Mouse (Mus musculus) layer of hippocampus, adult 6 months (tissue): ENCODE results near the gene Hlx. TPM values are rescaled to one million over a fixed set of nuclear protein-coding genes. Genes with fewer than 3 reads are reported as not detected.

ENCODE experiments used
- long read RNA-seq, 2 experiments: library from polyadenylated mRNA; unstranded; transcript quantifications; one replicate each; pipeline ENCODE4 v2.0.0; 2019 to 2020
- polyA plus RNA-seq: library from polyadenylated mRNA; unstranded; fragments of <200 nt; fragmentation: Nextera tagmentation; gene quantifications from 2 replicates; pipeline ENCODE4 v1.2.3, GENCODE M21; 2021

The Hlx gene
- polyA plus RNA-seq, result 0.24 and 0.38 TPM in 2 replicates
- long read RNA-seq, experiment 1, result 0 reads
- long read RNA-seq, experiment 2, partial matches to known transcripts, result 0 of 1 reads
- long read RNA-seq, experiment 2, other reads (novel, unspliced or antisense), result 0 of 1 reads

DNA sequence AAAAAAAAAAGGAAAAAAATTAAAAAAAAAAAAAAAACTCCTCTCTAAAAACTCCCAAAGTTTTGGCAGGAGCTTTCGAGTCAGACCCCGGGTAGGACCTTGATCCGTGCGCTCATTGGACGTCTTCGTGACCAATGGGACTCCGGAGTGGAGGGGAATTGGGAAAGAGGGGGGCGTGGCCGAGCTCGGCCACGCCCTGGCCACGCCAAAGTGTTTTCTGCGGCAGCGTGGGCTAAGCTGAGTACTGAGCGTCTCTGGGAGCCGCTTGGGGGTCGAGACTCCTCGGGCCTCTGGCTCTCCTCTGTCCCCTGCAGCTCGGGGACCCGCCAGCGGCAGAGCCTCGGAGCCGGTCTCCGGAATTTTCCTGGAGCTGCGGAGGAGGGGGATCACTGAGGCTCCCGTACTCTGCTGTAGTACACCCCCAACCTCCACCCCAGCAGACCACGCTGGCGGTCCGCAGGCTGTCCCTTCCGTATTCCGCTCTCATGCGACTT is at the start of gene Hlx:
TSS of gene Hlx (minus strand) at position 64 of the 494 bp plus-strand sequence.

Other genes with a start within 250 kb of the Hlx start
- 0.60 and 0.63 TPM in 2 replicates for gene Marc1, start 78.7 kb upstream of the Hlx start, polyA plus RNA-seq
- 115 and 129 TPM in 2 replicates for gene Marc2, start 113.8 kb upstream of the Hlx start, polyA plus RNA-seq
- gene C130074G19Rik, start 150.6 kb upstream of the Hlx start, polyA plus RNA-seq, result 1.7 and 1.8 TPM in 2 replicates